Mouse (Mus musculus): ENCODE measurements at regions not wholly inside any gene's neighbourhood (a gene's known extent, or its start where the extent isn't known, plus 50 kb on each side); places are given as distances from the start of the nearest gene placed in this dataset.

GRCm38 (mm10) chr6:81611980-81612379, 311.5 kb upstream of the Gcfc2 start:
- TF ChIP-seq EP300 (IDR thresholded peaks at IDR 0.05; ENCODE audit: low read depth in 1 of 2, low read length in 2 of 2) (no peak), USF2 (IDR thresholded peaks at IDR 0.05; ENCODE audit: borderline replicate concordance in 1 of 2, insufficient read depth in 1 of 2, low read depth in 1 of 2, low read length in 2 of 2) (no peak), GATA1 (IDR thresholded peaks at IDR 0.05; ENCODE audit: low read depth, low read length) (no peak), POLR2A (IDR thresholded peaks at IDR 0.05; ENCODE audit: control insufficient read depth in 1 of 2, insufficient read depth in 1 of 2, low read depth in 1 of 2, low read length in 2 of 2, poor library complexity in 1 of 2) (no peak), MYB (IDR thresholded peaks at IDR 0.05; ENCODE audit: low read depth, low read length) (no peak)

All from MEL (cell line).